Mouse (Mus musculus) embryonic fibroblast, embryonic 13.5 days (primary cell): ENCODE data around the gene Gm9821.

Experiments used
- CTCF ChIP-seq: IDR thresholded peaks from 2 replicates; pipeline ENCODE4 v1.5.1; 2011; ENCODE audit warnings: mild to moderate bottlenecking, control low read depth, low read length, moderate library complexity, borderline replicate concordance; ENCODE audit not compliant: insufficient read depth
- POLR2A ChIP-seq: IDR thresholded peaks from 2 replicates; pipeline ENCODE4 v1.6.1; 2011; ENCODE audit warnings: low read depth, mild to moderate bottlenecking, control low read depth, low read length, moderate library complexity

- TF ChIP-seq CTCF, result no peak
- no peak for TF ChIP-seq POLR2A
These were observed 25.4 kb upstream of the Gm9821 start for GRCm38 (mm10) chr2:91920130-91920529.
